Mouse (Mus musculus) neural tube, embryonic 15.5 days (tissue): ENCODE data around the gene Ajuba. TPM values are rescaled to one million over a fixed set of nuclear protein-coding genes. Genes with fewer than 3 reads are reported as not detected.

ENCODE experiments used
- ATAC-seq: fragments of 200-750 bp; cut with Nextera tagmentation; 2 replicates; pipeline ENCODE4 v1.8.0; 2017; ENCODE audit warnings: mild to moderate bottlenecking, moderate TSS enrichment, moderate library complexity; ENCODE audit not compliant: low FRiP score
- H3K27ac ChIP-seq: fragments of 300-500 bp; sonication (generic); replicated peaks from 2 replicates; pipeline ENCODE4 v1.5.1; 2015; ENCODE audit warnings: mild to moderate bottlenecking, inconsistent platforms
- H3K27me3 ChIP-seq: fragments of 300-500 bp; sonication (generic); replicated peaks from 2 replicates; pipeline ENCODE4 v1.6.1; 2015; ENCODE audit warnings: inconsistent platforms
- H3K36me3 ChIP-seq: fragments of 300-500 bp; sonication (generic); 2 replicates; pipeline ENCODE4 v1.6.1; 2015; ENCODE audit warnings: inconsistent platforms
- H3K4me1 ChIP-seq: fragments of 300-500 bp; sonication (generic); 2 replicates; pipeline ENCODE4 v1.6.1; 2015; ENCODE audit warnings: inconsistent platforms
- H3K4me2 ChIP-seq: fragments of 300-500 bp; sonication (generic); 2 replicates; pipeline ENCODE4 v1.6.1; 2015; ENCODE audit warnings: inconsistent platforms, mild to moderate bottlenecking, moderate library complexity
- H3K4me3 ChIP-seq: fragments of 300-500 bp; sonication (generic); replicated peaks from 2 replicates; pipeline ENCODE4 v1.5.1; 2015; ENCODE audit warnings: mild to moderate bottlenecking, inconsistent platforms
- H3K9ac ChIP-seq: fragments of 300-500 bp; sonication (generic); replicated peaks from 2 replicates; pipeline ENCODE4 v1.6.1; 2015; ENCODE audit warnings: mild to moderate bottlenecking, inconsistent platforms
- H3K9me3 ChIP-seq: fragments of 300-500 bp; sonication (generic); replicated peaks from 2 replicates; pipeline ENCODE4 v1.6.1; 2016; ENCODE audit warnings: inconsistent platforms
- WGBS: fragments of 180-500 bp; shearing (Covaris S2); methylation state at CpG from one replicate; pipeline ENCODE4 v1.1.7; 2015; ENCODE audit warnings: mixed read lengths; 5-methylcytosine and 5-hydroxymethylcytosine counted together
- polyA plus RNA-seq: library from polyadenylated mRNA; unstranded; fragments of >200 nt; fragmentation: Nextera tagmentation; extraction: Ambion mirVana; gene quantifications from 2 replicates; pipeline ENCODE4 v1.2.1, GENCODE M21; 2015

Gene Ajuba
- polyA plus RNA-seq, 1 experiment from 2014 or later: 6.1 TPM

- Histone ChIP-seq H3K4me3 (no peak overlapping the region), H3K4me2 (no peak overlapping the region), H3K36me3 (peaks cover 23% of the 10 kb centered on the region), H3K4me1 (no peaks in the 10 kb centered on the region), H3K27me3 (peaks cover 2% of the 10 kb centered on the region), H3K9me3 (no peaks in the 10 kb centered on the region), H3K27ac (no peak overlapping the region), H3K9ac (no peak overlapping the region)
- 41% methylated on average over 7 of the region's 7 CpGs for WGBS
- ATAC-seq: no peak
Observed at GRCm38 (mm10) chr14:54583681-54584338, 6.5 kb upstream of the Ajuba start.

GRCm38 (mm10) chr14:54582536-54582935, 5.2 kb upstream of the Ajuba start:
- H3K9ac ChIP-seq: no peak overlapping the region
- peaks cover 5% of the 10 kb centered on the region for H3K27me3 ChIP-seq
- H3K4me1 ChIP-seq: peaks cover 11% of the 10 kb centered on the region
- H3K9me3 ChIP-seq: no peaks in the 10 kb centered on the region
- no peak for ATAC-seq
- peaks cover 23% of the 10 kb centered on the region for H3K36me3 ChIP-seq
- WGBS: 94% methylated on average over 9 of the region's 9 CpGs
- H3K4me3 ChIP-seq: no peak overlapping the region
- no peak overlapping the region for H3K27ac ChIP-seq
- no peak overlapping the region for H3K4me2 ChIP-seq

GRCm38 (mm10) chr14:54579638-54580037, 2.3 kb upstream of the Ajuba start:
- Histone ChIP-seq H3K9me3 (no peaks in the 10 kb centered on the region), H3K27ac (no peak overlapping the region), H3K9ac (no peak overlapping the region), H3K4me1 (peaks cover 37% of the 10 kb centered on the region), H3K27me3 (peaks cover 27% of the 10 kb centered on the region), H3K4me3 (no peak overlapping the region), H3K36me3 (peaks cover 12% of the 10 kb centered on the region), H3K4me2 (no peak overlapping the region)
- no peak for ATAC-seq
- 89% methylated on average over 7 of the region's 7 CpGs for WGBS

GRCm38 (mm10) chr14:54578063-54578462, 705 bp upstream of the Ajuba start:
- Histone ChIP-seq H3K9me3 (no peaks in the 10 kb centered on the region), H3K4me1 (peaks cover 53% of the 10 kb centered on the region), H3K27me3 (peaks cover 40% of the 10 kb centered on the region), H3K9ac (peak overlapping the region; percentile 60), H3K4me3 (peak overlapping the region; percentile 56), H3K36me3 (peaks cover 5% of the 10 kb centered on the region; the same call in 1 of the 2 replicates), H3K27ac (peak overlapping the region; percentile 75), H3K4me2 (peak overlapping the region; percentile 85)
- 2% methylated on average over 10 of the region's 10 CpGs for WGBS
- 0 out of 2 replicates have a peak, but pooled peaks have one; percentile 10 for ATAC-seq

GRCm38 (mm10) chr14:54576241-54577088, 893 bp downstream of the Ajuba start:
- Histone ChIP-seq H3K4me3 (peak overlapping the region; percentile 56), H3K4me1 (peaks cover 64% of the 10 kb centered on the region), H3K27me3 (peaks cover 40% of the 10 kb centered on the region), H3K36me3 (no peaks in the 10 kb centered on the region), H3K9me3 (no peaks in the 10 kb centered on the region), H3K9ac (peak overlapping the region; percentile 60), H3K27ac (peak overlapping the region; percentile 75; the same call in 1 of the 2 replicates), H3K4me2 (peak overlapping the region; percentile 85)
- 0 out of 2 replicates have a peak, but pooled peaks have one; percentile 3 for ATAC-seq
- under 1% methylated on average over 84 of the region's 84 CpGs for WGBS

- peaks cover 40% of the 10 kb centered on the region for H3K27me3 ChIP-seq
- H3K4me1 ChIP-seq: peaks cover 64% of the 10 kb centered on the region
Observed at GRCm38 (mm10) chr14:54575631-54576030, 1.7 kb downstream of the Ajuba start.

GRCm38 (mm10) chr14:54575031-54575430, 2.3 kb downstream of the Ajuba start:
- Histone ChIP-seq H3K9ac (peak overlapping the region; percentile 60), H3K27me3 (peaks cover 40% of the 10 kb centered on the region), H3K4me2 (peak overlapping the region; percentile 85), H3K36me3 (no peaks in the 10 kb centered on the region), H3K9me3 (no peaks in the 10 kb centered on the region), H3K4me1 (peaks cover 64% of the 10 kb centered on the region), H3K4me3 (peak overlapping the region; percentile 56), H3K27ac (no peak overlapping the region)
- WGBS: 3% methylated on average over 8 of the region's 8 CpGs
- no peak for ATAC-seq

More at GRCm38 (mm10) chr14:54575631-54576030, 1.7 kb downstream of the Ajuba start:
- Histone ChIP-seq H3K4me2 (peak overlapping the region; percentile 85), H3K9me3 (no peaks in the 10 kb centered on the region), H3K4me3 (peak overlapping the region; percentile 56), H3K9ac (peak overlapping the region; percentile 60), H3K36me3 (no peaks in the 10 kb centered on the region), H3K27ac (no peak overlapping the region)
- WGBS: under 1% methylated on average over 39 of the region's 39 CpGs
- ATAC-seq: no peak

- H3K27me3 ChIP-seq: peaks cover 40% of the 10 kb centered on the region
- H3K4me2 ChIP-seq: peak overlapping the region; percentile 85
- H3K4me3 ChIP-seq: peak overlapping the region; percentile 56; the same call in 1 of the 2 replicates
- no peak overlapping the region for H3K27ac ChIP-seq
- no peaks in the 10 kb centered on the region for H3K36me3 ChIP-seq
- no peak for ATAC-seq
- no peaks in the 10 kb centered on the region for H3K9me3 ChIP-seq
- peak overlapping the region; percentile 15; the same call in 1 of the 2 replicates for H3K9ac ChIP-seq
- H3K4me1 ChIP-seq: peaks cover 64% of the 10 kb centered on the region
- WGBS: 18% methylated on average over 4 of the region's 4 CpGs
Observed at GRCm38 (mm10) chr14:54574253-54574652, 3.1 kb downstream of the Ajuba start.

GRCm38 (mm10) chr14:54572790-54573736, 4.3 kb downstream of the Ajuba start:
- no peaks in the 10 kb centered on the region for H3K9me3 ChIP-seq
- 0 out of 2 replicates have a peak overlapping the region, but pooled peaks have one; percentile 18 for H3K27ac ChIP-seq
- no peaks in the 10 kb centered on the region for H3K36me3 ChIP-seq
- peaks cover 59% of the 10 kb centered on the region for H3K4me1 ChIP-seq
- H3K27me3 ChIP-seq: peaks cover 36% of the 10 kb centered on the region
- peak overlapping the region; percentile 85 for H3K4me2 ChIP-seq
- ATAC-seq: no peak
- H3K9ac ChIP-seq: no peak overlapping the region
- 0 out of 2 replicates have a peak overlapping the region, but pooled peaks have one; percentile 9 for H3K4me3 ChIP-seq
- 12% methylated on average over 14 of the region's 14 CpGs for WGBS

- peaks cover 50% of the 10 kb centered on the region for H3K4me1 ChIP-seq
- no peak overlapping the region for H3K27ac ChIP-seq
- no peak for ATAC-seq
- H3K4me3 ChIP-seq: no peak overlapping the region
- H3K4me2 ChIP-seq: no peak overlapping the region
- H3K9me3 ChIP-seq: no peaks in the 10 kb centered on the region
- H3K36me3 ChIP-seq: no peaks in the 10 kb centered on the region
- WGBS: 59% methylated on average over 4 of the region's 4 CpGs
- no peak overlapping the region for H3K9ac ChIP-seq
- peaks cover 33% of the 10 kb centered on the region for H3K27me3 ChIP-seq
Observed at GRCm38 (mm10) chr14:54572122-54572521, 5.2 kb downstream of the Ajuba start.
